Mouse (Mus musculus) intestine, postnatal 0 days (tissue): ENCODE measurements at regions not wholly inside any gene's neighbourhood (a gene's known extent, or its start where the extent isn't known, plus 50 kb on each side); places are given as distances from the start of the nearest gene placed in this dataset.

Experiments
- ATAC-seq: fragments of 200-750 bp; cut with Nextera tagmentation; 2 replicates; pipeline ENCODE4 v1.8.0; 2017; ENCODE audit warnings: mild to moderate bottlenecking, moderate TSS enrichment, moderate library complexity
- H3K27ac ChIP-seq: fragments of 300-500 bp; sonication (generic); 2 replicates; pipeline ENCODE4 v1.5.1; 2014; ENCODE audit warnings: mild to moderate bottlenecking, low read depth, low read length, moderate library complexity
- H3K27me3 ChIP-seq: fragments of 300-500 bp; sonication (generic); replicated peaks from 2 replicates; pipeline ENCODE4 v1.6.1; 2014; ENCODE audit warnings: low read length, mixed read lengths; ENCODE audit not compliant: control insufficient read depth, insufficient read depth
- H3K36me3 ChIP-seq: fragments of 300-500 bp; sonication (generic); 2 replicates; pipeline ENCODE4 v1.6.1; 2014; ENCODE audit warnings: mild to moderate bottlenecking, moderate library complexity; ENCODE audit not compliant: control insufficient read depth, insufficient read depth
- H3K4me1 ChIP-seq: fragments of 300-500 bp; sonication (generic); replicated peaks from 2 replicates; pipeline ENCODE4 v1.6.1; 2014; ENCODE audit warnings: antibody characterized with exemption, low read length, mixed read lengths; ENCODE audit not compliant: control insufficient read depth, insufficient read depth
- H3K4me2 ChIP-seq: fragments of 300-500 bp; sonication (generic); replicated peaks from 2 replicates; pipeline ENCODE4 v1.6.1; 2014; ENCODE audit warnings: low read depth, mild to moderate bottlenecking, moderate library complexity
- H3K4me3 ChIP-seq: fragments of 300-500 bp; sonication (generic); 2 replicates; pipeline ENCODE4 v1.5.1; 2014; ENCODE audit warnings: low read depth, low read length
- H3K9ac ChIP-seq: fragments of 300-500 bp; sonication (generic); 2 replicates; pipeline ENCODE4 v1.6.1; 2014; ENCODE audit warnings: mild to moderate bottlenecking, low read depth, low read length
- H3K9me3 ChIP-seq: fragments of 300-500 bp; sonication (generic); 2 replicates; pipeline ENCODE4 v1.6.1; 2016; ENCODE audit warnings: mixed run types; ENCODE audit not compliant: control insufficient read depth
- CTCF ChIP-seq: sonication (generic); IDR thresholded peaks from 2 replicates; pipeline ENCODE4 v1.5.1; 2016; ENCODE audit warnings: low read depth, mild to moderate bottlenecking, control low read depth, antibody characterized with exemption, moderate library complexity
- WGBS: fragments of 180-500 bp; shearing (Covaris S2); extraction: QIAGEN DNeasy Blood & Tissue Kit; methylation state at CpG from one replicate; pipeline ENCODE4 v1.1.7; 2014; 5-methylcytosine and 5-hydroxymethylcytosine counted together

- H3K4me2 ChIP-seq, result no peak overlapping the region
- H3K4me3 ChIP-seq, result no peak overlapping the region
- no peaks in the 10 kb centered on the region for H3K9me3 ChIP-seq
- H3K36me3 ChIP-seq, result no peaks in the 10 kb centered on the region
- WGBS, result 63% methylated on average over 3 of the region's 3 CpGs
- no peaks in the 10 kb centered on the region for H3K27me3 ChIP-seq
- no peak for TF ChIP-seq CTCF
- ATAC-seq, result no peak
- no peak overlapping the region for H3K9ac ChIP-seq
- no peak overlapping the region for H3K27ac ChIP-seq
- no peaks in the 10 kb centered on the region for H3K4me1 ChIP-seq
These were observed 408.0 kb downstream of the Ajap1 start for GRCm38 (mm10) chr4:153074590-153074989.

GRCm38 (mm10) chr4:153070190-153070745 lies 412.3 kb downstream of the Ajap1 start:
- Histone ChIP-seq H3K27me3 (no peaks in the 10 kb centered on the region), H3K9ac (no peak overlapping the region)
- WGBS, result 59% methylated on average over 15 of the region's 15 CpGs

GRCm38 (mm10) chr4:153068484-153069033 lies 414.1 kb downstream of the Ajap1 start:
- no peak overlapping the region for H3K27ac ChIP-seq
- no peak overlapping the region for H3K4me2 ChIP-seq
- WGBS, result 83% methylated on average over 12 of the region's 12 CpGs
- no peak for TF ChIP-seq CTCF
- no peaks in the 10 kb centered on the region for H3K4me1 ChIP-seq
- H3K9me3 ChIP-seq, result no peaks in the 10 kb centered on the region
- no peak for ATAC-seq
- H3K4me3 ChIP-seq, result no peak overlapping the region
- no peak overlapping the region for H3K9ac ChIP-seq
- no peaks in the 10 kb centered on the region for H3K36me3 ChIP-seq
- no peaks in the 10 kb centered on the region for H3K27me3 ChIP-seq

More at GRCm38 (mm10) chr4:153070190-153070745, 412.3 kb downstream of the Ajap1 start:
- H3K4me1 ChIP-seq, result no peaks in the 10 kb centered on the region
- no peak overlapping the region for H3K27ac ChIP-seq
- ATAC-seq, result no peak
- H3K36me3 ChIP-seq, result no peaks in the 10 kb centered on the region
- no peak overlapping the region for H3K4me2 ChIP-seq
- no peak for TF ChIP-seq CTCF
- H3K4me3 ChIP-seq, result no peak overlapping the region
- H3K9me3 ChIP-seq, result no peaks in the 10 kb centered on the region

- H3K4me1 ChIP-seq, result no peaks in the 10 kb centered on the region
- ATAC-seq, result no peak
These were observed 418.5 kb downstream of the Ajap1 start for GRCm38 (mm10) chr4:153064021-153064605.

GRCm38 (mm10) chr4:153063402-153063801 lies 419.2 kb downstream of the Ajap1 start:
- no peaks in the 10 kb centered on the region for H3K9me3 ChIP-seq
- no peak overlapping the region for H3K27ac ChIP-seq
- no peak overlapping the region for H3K4me2 ChIP-seq
- no peaks in the 10 kb centered on the region for H3K27me3 ChIP-seq
- no peak overlapping the region for H3K4me3 ChIP-seq
- H3K9ac ChIP-seq, result no peak overlapping the region
- WGBS, result 62% methylated on average over 9 of the region's 9 CpGs
- TF ChIP-seq CTCF, result no peak
- H3K4me1 ChIP-seq, result no peaks in the 10 kb centered on the region
- H3K36me3 ChIP-seq, result no peaks in the 10 kb centered on the region
- no peak for ATAC-seq

More at GRCm38 (mm10) chr4:153064021-153064605, 418.5 kb downstream of the Ajap1 start:
- H3K4me3 ChIP-seq, result no peak overlapping the region
- no peaks in the 10 kb centered on the region for H3K36me3 ChIP-seq
- no peak overlapping the region for H3K27ac ChIP-seq
- H3K4me2 ChIP-seq, result no peak overlapping the region
- no peaks in the 10 kb centered on the region for H3K27me3 ChIP-seq
- no peak for TF ChIP-seq CTCF
- H3K9ac ChIP-seq, result no peak overlapping the region
- H3K9me3 ChIP-seq, result no peaks in the 10 kb centered on the region
- WGBS, result 65% methylated on average over 14 of the region's 14 CpGs

- ATAC-seq, result no peak
- no peaks in the 10 kb centered on the region for H3K36me3 ChIP-seq
- H3K4me3 ChIP-seq, result no peak overlapping the region
- no peaks in the 10 kb centered on the region for H3K27me3 ChIP-seq
- H3K9me3 ChIP-seq, result no peaks in the 10 kb centered on the region
- no peak overlapping the region for H3K4me2 ChIP-seq
- no peak overlapping the region for H3K27ac ChIP-seq
- 44% methylated on average over 12 of the region's 12 CpGs for WGBS
- no peak overlapping the region for H3K9ac ChIP-seq
- peak; percentile 17; the same call in 1 of the 2 replicates for TF ChIP-seq CTCF
- no peaks in the 10 kb centered on the region for H3K4me1 ChIP-seq
These were observed 424.5 kb downstream of the Ajap1 start for GRCm38 (mm10) chr4:153058152-153058551.
